Mouse (Mus musculus) right cerebral cortex, postnatal 25 days (tissue): ENCODE data around the gene Neurl1a.

Experiments
- DNase-seq: peaks from one replicate; pipeline ENCODE4 v3.0.0; 2022

Gene Neurl1a

GRCm38 (mm10) chr19:47216766-47217165 lies 38.1 kb downstream of the Neurl1a start:
- DNase-seq = no peak

- no peak for DNase-seq
These were observed 41.0 kb downstream of the Neurl1a start for GRCm38 (mm10) chr19:47219622-47220021.

DNA sequence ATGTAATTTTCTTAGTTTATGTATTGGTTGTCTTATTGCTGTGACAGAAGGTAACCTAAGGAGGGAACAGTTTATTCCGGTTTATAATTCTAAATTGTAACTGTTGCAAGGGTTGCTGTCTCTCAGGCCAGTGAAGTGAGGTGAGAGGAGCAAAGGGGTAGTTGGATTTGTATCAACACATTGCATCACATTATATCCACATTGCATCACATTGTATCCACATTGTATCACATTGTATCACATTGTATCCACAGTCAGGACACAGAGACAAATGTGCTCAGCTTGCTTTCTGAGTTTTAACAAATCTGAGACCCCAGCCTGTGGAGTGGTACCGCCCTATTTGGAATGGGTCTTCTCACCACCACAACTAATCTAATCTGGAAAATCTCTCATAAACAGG lies 41.6 kb downstream of the Neurl1a start:
- no peak for DNase-seq

DNA sequence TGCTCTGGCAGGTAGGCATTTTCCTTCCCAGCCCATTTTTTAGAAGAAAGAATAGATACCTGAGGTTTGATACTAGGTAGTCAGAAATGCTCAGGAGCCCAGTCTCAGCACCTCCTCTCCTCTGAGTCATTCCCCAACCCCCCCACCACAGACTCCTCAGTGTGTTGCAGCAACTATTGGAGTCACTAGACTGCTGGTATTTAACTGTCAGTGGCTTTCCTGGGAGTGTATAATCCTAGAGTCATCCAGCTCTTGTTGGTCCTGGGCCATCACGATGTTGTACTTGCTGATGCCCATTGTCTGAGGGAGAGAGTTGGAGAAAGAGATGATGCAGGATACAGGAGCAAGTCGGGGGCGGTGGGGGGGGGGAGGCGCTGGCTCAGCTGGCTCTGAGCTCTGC lies 42.4 kb downstream of the Neurl1a start:
- DNase-seq = no peak

DNA sequence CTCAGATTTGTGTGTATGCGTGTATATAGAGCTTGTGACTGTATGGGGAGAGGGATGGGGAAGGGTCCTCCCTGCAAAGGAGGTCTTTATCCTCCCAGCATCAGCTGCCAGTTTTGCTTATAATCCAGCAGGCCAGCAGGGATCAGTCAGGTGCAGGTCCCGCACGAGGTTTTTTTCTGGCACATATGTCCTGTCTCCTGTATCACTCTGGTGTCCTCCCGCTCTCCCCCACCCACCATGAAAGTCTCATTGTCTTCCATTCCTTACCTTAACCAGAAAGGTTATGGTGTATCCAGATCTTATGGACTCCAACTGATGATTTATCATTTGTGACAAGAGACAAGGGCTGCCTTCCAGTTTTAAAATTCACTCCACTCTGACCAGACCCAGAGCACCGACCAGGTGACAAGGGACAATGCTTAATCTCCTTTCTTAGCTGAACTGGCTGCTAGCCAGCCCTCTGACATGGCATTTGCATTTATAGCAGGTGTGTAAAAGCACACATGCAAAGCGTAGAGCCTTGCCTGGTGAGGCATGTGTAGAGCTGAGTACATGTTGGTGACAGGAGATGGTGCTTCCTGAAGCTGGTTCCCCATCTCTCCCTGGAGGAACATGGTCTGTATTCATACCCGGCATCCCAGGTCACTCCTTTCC lies 43.0 kb downstream of the Neurl1a start:
- no peak for DNase-seq

DNA sequence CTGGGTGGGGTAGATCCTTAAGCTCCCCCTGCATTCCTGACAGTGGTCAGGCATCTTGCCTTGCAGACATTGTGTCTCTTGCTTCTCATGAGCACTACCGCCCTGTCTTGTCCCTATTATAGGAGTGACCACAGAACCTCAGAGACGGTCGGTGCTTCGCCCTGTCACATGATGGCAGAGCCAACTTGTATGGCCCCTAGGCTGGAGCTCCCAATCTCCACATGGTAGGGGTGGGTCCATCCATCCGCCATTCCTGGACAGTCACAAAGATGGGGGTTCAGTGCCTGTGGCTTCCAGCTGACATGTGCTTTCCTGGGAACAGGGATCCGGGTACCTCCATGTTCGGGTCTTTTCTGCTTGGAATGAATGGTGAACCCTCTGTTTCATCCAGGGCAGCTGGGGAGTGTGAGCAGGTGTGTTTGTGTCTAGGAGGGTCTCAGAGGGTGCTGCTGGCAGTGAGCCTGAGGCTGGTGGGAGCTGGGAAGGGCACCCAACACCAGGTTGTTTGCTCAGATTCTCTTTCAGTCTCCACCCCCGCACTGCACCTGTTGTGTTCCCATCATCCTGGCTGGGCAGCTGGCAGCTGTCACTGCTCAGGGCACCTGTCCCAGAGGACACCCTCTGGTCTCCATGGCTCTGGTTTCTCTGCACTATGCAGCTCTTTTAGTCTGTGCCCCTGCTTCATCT lies 43.7 kb downstream of the Neurl1a start:
- DNase-seq = no peak

DNA sequence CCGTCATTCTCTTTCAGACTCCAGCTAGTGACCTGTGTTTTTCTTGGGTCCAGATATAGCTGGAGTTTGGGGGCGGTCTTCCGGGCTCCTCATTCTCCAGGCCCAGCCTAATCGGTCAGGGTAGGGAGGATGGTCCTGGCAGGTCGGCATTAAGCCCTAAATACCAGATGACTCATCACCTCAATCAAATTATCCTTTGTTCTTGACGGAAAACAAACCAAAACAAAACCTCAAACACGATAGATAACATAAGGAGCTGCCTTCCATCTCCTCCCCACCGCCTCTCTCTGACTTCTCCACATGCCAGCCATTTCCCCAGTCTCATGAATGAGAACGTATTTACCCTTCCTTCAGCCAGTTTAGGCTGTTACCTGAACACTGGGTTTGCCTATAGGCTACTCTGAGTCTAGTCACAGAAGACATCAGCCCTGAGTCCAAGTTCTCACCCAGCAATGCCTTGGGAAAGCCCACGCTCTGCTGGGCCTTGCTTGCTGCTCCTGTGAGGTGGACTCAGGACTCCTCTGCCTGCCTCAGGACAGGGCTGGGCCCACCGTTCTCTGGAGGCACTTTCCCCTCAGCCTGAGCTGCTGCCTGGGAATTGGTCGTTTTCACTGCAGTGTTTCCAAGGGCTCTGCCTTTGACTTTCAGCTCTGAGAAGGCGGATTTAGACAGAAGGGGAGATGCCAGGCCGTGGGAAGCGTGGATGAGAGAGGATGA lies 44.4 kb downstream of the Neurl1a start:
- DNase-seq = no peak

GRCm38 (mm10) chr19:47224743-47225142 lies 46.1 kb downstream of the Neurl1a start:
- DNase-seq = no peak

DNA sequence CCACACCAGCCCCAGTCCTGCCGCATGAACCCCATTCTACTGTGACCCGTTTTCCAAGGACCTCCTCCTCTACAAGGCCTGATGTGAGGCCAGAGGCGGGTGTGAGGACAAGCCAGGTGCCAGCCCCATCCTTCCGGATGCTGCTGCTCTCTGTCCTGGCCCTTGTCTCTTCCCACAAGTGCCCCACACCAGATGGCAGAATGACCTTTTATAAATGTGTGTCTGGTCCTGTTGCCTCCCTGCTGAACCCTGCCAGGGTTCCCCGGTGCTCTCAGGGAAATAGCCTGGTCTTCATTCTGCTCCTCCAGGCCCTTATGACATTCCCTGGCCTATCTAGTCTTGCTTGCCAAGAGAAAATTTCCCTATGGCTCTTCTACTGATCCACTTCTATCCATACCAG lies 47.2 kb downstream of the Neurl1a start:
- DNase-seq = no peak

- DNase-seq = peak; percentile 70
These were observed 50.2 kb downstream of the Neurl1a start for GRCm38 (mm10) chr19:47228725-47229252.

GRCm38 (mm10) chr19:47229461-47229860 lies 50.8 kb downstream of the Neurl1a start:
- DNase-seq = no peak

DNA sequence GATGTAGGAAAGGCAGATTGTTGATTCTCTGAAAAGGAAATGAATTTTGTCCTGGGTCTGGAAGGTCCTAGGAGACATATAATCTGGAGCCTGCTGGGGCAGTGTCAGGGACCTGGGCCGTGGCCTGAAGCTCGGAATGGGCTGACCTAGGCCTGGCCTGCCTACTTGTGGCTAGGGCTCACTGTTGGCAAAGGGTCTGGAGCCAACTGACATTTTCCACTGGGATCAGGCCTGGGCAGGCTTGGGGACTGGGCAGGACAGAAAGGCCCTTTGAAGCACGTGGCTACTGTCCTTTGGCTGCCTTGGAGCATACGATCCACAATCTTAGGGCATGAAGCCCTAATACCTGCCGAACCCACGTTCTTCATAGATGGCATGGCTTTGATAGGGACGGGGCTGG lies 51.5 kb downstream of the Neurl1a start:
- DNase-seq = no peak

DNA sequence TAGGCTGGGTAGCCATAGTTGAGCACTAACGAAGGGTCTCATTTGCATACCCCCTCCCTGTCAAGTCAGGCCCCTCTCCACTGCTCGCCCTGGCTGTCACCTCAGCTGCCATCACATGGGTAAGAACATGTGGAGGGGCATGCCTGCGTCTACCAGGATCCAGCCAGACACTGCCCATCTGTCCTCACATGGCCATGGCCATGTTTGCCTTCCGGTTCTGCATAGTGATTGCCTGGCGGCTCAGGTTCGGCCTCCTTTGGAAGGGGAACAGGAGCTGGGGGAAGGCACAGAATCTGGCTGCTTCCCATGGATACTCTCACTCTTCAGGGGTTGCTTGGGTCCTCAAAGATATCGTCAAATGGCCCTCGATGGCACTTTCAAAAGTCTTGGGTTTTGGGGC lies 52.1 kb downstream of the Neurl1a start:
- DNase-seq = no peak

DNA sequence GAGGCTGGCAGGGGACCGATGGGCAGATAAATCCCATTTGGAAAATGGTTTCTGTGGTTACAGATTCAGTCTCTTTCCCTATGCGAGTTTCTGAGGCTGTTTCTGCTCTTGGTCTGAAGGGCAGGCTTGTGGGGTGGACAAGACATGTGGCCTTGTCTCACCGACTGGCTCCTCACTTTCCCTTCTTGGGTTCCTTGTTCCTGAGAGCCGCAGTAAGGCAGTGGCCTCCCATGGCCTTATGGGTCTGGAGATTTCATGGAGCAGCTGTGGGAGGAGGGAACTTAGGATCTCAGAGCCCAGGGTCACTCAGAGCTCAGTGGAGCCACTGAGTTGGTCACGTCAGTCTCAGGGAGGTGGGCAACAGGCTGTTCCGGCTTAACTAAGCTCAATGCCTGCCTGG lies 52.8 kb downstream of the Neurl1a start:
- no peak for DNase-seq

DNA sequence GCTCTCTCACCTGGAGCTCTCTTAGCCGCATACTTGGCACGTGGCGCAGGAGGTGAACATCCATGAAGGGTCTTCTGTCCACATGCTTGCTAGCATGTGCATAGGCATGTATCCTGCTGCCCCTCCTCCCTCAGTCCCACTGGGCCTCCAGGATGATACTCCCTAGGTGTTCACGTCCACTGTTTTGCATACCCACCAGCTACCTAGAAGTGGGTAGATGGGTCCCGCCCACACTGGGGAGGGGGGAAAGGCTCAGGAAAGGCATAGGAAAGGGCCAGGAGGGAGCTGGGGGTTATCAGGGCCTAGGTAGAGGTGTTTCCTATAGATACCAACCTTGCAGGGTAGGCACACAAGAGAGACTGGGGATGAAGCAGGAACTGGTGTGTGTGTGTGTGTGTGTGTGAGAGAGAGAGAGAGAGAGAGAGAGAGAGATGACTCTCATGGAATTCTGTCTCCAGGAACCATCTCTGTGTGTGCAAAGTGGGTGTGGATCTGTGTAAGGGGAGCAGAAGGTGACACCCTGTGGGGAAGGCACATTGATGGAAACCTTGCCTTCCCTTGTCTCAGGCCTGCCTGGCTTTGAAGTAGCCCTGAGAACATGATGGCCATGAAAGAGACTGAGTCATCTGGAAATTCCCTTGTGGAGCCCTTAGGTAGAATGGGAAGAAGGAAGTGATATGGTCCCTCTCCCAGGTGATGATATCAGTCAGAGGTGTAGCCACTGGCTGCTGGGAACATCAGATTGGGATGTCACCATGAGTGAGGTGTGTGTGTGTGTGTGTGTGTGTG lies 53.7 kb downstream of the Neurl1a start:
- DNase-seq = no peak

DNA sequence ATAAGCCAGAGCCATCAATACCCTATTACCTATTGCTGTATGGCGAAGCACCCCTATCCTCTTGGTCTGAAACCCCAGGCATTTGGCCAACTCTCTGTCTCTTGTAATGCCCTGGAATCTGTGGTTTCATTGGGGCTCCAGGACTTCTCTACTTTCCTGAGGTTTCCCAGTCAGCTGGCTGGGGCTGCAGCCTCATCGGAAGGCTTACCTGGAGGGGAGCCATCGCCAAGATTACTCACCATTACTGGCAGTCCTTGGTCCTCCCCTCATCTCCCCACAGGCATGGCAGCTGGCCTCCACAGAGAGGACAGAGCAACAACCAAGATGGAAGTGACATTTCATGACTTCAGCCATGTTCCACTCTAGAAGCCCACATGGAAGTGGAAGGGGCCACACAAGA lies 54.5 kb downstream of the Neurl1a start:
- no peak for DNase-seq

DNA sequence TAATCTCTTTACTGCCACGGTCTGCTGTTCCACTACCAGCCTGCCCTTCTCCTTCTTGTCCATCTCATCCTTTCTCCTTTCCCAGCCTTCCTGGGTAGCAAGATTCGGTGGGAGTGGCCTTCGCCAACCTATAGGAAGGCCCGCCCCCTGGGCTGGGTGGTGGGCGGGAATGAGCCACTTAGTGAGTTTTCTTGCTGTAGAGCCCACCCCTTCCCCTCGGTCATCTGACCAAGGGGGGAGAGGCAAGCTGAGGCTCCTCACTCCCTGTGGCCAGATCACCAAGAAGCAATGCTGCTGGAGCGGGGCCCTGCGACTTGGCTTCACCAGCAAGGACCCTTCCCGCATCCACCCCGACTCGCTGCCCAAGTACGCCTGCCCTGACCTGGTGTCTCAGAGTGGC lies 61.5 kb downstream of the Neurl1a start:
- no peak for DNase-seq

GRCm38 (mm10) chr19:47240957-47241356 lies 62.3 kb downstream of the Neurl1a start:
- no peak for DNase-seq

- no peak for DNase-seq
These were observed 63.6 kb downstream of the Neurl1a start for GRCm38 (mm10) chr19:47242227-47242626.

DNA sequence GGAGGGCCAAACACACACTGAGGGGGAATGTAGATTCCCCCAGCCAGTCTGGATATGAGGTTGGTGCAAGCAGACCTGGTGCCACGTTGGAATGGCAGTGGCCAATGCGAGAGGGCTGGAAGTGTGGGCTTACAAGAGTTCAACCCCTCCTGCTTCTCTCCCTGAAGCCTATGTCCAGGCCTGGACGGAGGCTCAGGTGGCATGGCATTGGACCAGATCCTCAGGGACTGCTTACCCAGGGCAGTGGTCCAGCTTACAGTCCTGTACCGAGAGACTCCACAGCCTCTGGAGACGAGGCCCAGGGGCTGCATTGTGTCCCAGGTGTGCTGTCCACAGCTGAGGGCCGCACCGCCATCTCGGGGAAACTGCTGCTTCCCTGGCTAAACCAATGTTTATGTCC lies 66.9 kb downstream of the Neurl1a start:
- DNase-seq = no peak

GRCm38 (mm10) chr19:47247791-47248190 lies 69.2 kb downstream of the Neurl1a start:
- no peak for DNase-seq

- no peak for DNase-seq
These were observed 69.7 kb downstream of the Neurl1a start for GRCm38 (mm10) chr19:47248296-47248695.

GRCm38 (mm10) chr19:47248906-47249568 lies 70.4 kb downstream of the Neurl1a start:
- no peak for DNase-seq
